Mouse (Mus musculus) urinary bladder, adult 2 months (tissue): Measurements from ENCODE around the gene Letm1. TPM values are rescaled to one million over a fixed set of nuclear protein-coding genes. Genes with fewer than 3 reads are reported as not detected.

Experiments
- DNase-seq: peaks from one replicate; pipeline ENCODE4 v3.0.0; 2022; ENCODE audit warnings: low spot score
- polyA plus RNA-seq: library from polyadenylated mRNA; depleted of rRNA; stranded (reverse); fragments of >200 nt; gene quantifications from 2 replicates; pipeline ENCODE4 v1.2.3, GENCODE M21; 2012; rRNA removed

The Letm1 gene
- polyA plus RNA-seq, 1 experiment: 30.2 TPM

GRCm38 (mm10) chr5:33707163-33707562 lies 75.5 kb downstream of the Letm1 start:
- no peak for DNase-seq

- no peak for DNase-seq
Observed at GRCm38 (mm10) chr5:33706350-33706629, 76.3 kb downstream of the Letm1 start.

GRCm38 (mm10) chr5:33705612-33706349 lies 76.8 kb downstream of the Letm1 start:
- DNase-seq: no peak

- DNase-seq: no peak
Observed at GRCm38 (mm10) chr5:33704945-33705611, 77.5 kb downstream of the Letm1 start.

- DNase-seq: no peak
Observed at GRCm38 (mm10) chr5:33703999-33704398, 78.6 kb downstream of the Letm1 start.

- no peak for DNase-seq
Observed at GRCm38 (mm10) chr5:33701832-33702231, 80.8 kb downstream of the Letm1 start.

GRCm38 (mm10) chr5:33700010-33700409 lies 82.6 kb downstream of the Letm1 start:
- no peak for DNase-seq

GRCm38 (mm10) chr5:33698669-33699068 lies 83.9 kb downstream of the Letm1 start:
- DNase-seq: no peak

- no peak for DNase-seq
Observed at GRCm38 (mm10) chr5:33697947-33698512, 84.6 kb downstream of the Letm1 start.

GRCm38 (mm10) chr5:33697534-33697933 lies 85.1 kb downstream of the Letm1 start:
- DNase-seq: no peak

- DNase-seq: peak; percentile 52
Observed at GRCm38 (mm10) chr5:33696430-33696829, 86.2 kb downstream of the Letm1 start.

- no peak for DNase-seq
Observed at GRCm38 (mm10) chr5:33695718-33696121, 86.9 kb downstream of the Letm1 start.

- DNase-seq: peak; percentile 52
Observed at GRCm38 (mm10) chr5:33694848-33695717, 87.5 kb downstream of the Letm1 start.

- DNase-seq: peak; percentile 32
Observed at GRCm38 (mm10) chr5:33694461-33694847, 88.2 kb downstream of the Letm1 start.

GRCm38 (mm10) chr5:33692393-33692792 lies 90.2 kb downstream of the Letm1 start:
- peak; percentile 54 for DNase-seq

GRCm38 (mm10) chr5:33689852-33690645 lies 92.6 kb downstream of the Letm1 start:
- DNase-seq: no peak

Other genes starting within 250 kb of the Letm1 start
- 20.9 and 24.2 TPM in 2 replicates for gene Fam53a, start 153.2 kb downstream of the Letm1 start, polyA plus RNA-seq
- gene Gm9903, start 152.9 kb downstream of the Letm1 start, polyA plus RNA-seq: 1.0 and 1.1 TPM in 2 replicates
- 24.1 and 28.1 TPM in 2 replicates for gene Slbp, start 130.2 kb downstream of the Letm1 start, polyA plus RNA-seq
- gene Tacc3, start 124.7 kb downstream of the Letm1 start, polyA plus RNA-seq: 6.6 and 6.9 TPM in 2 replicates
- 30.9 and 39.0 TPM in 2 replicates for gene Tmem129, start 124.4 kb downstream of the Letm1 start, polyA plus RNA-seq
- 62.9 and 69.6 TPM in 2 replicates for gene Fgfr3, start 61.1 kb downstream of the Letm1 start, polyA plus RNA-seq
- 10.1 and 12.8 TPM in 2 replicates for gene Nsd2, start 37.9 kb upstream of the Letm1 start, polyA plus RNA-seq
- 22.1 and 24.4 TPM in 2 replicates for gene Nelfa, start 153.6 kb upstream of the Letm1 start, polyA plus RNA-seq
- gene Gm1673, start 200.6 kb upstream of the Letm1 start, polyA plus RNA-seq: 8.4 and 8.5 TPM in 2 replicates
- gene Nat8l, start 213.2 kb upstream of the Letm1 start, polyA plus RNA-seq: 1.2 and 1.5 TPM in 2 replicates